Mouse (Mus musculus): ENCODE data around the gene Sf3a1. TPM values are rescaled to one million over a fixed set of nuclear protein-coding genes. Genes with fewer than 3 reads are reported as not detected.

The Sf3a1 gene
- polyA plus RNA-seq, 1 experiment from 2014 or later, result 101 TPM

GRCm38 (mm10) chr11:4216248-4217000 is 56.3 kb downstream of the Sf3a1 start:
- Histone ChIP-seq H3K9me3 (replicated peaks) (no peaks in the 10 kb centered on the region), H3K27me3 (ENCODE audit: low read depth, poor library complexity, severe bottlenecking) (peaks cover 36% of the 10 kb centered on the region), H3K36me3 (peaks cover 43% of the 10 kb centered on the region), H3K4me3 (no peak overlapping the region), H3K27ac (no peak overlapping the region), H3K4me1 (peaks cover 16% of the 10 kb centered on the region)
- no peak for DNase-seq (ENCODE audit: low spot score)
- WGBS, result 88% methylated on average over 9 of the region's 9 CpGs

GRCm38 (mm10) chr11:4217914-4218629 is 57.9 kb downstream of the Sf3a1 start, which contains the start of gene Castor1:
TSS of gene Castor1 (plus strand) at chr11:4218225.
- peaks cover 40% of the 10 kb centered on the region for H3K27me3 ChIP-seq (ENCODE audit: low read depth, poor library complexity, severe bottlenecking)

GRCm38 (mm10) chr11:4218637-4219036 is 58.5 kb downstream of the Sf3a1 start:
- H3K27ac ChIP-seq, result peak overlapping the region; percentile 72
- no peaks in the 10 kb centered on the region for H3K9me3 ChIP-seq (replicated peaks)
- H3K27me3 ChIP-seq (ENCODE audit: low read depth, poor library complexity, severe bottlenecking), result peaks cover 40% of the 10 kb centered on the region
- peak overlapping the region; percentile 63 for H3K4me3 ChIP-seq
- peaks cover 16% of the 10 kb centered on the region for H3K4me1 ChIP-seq
- DNase-seq (ENCODE audit: low spot score), result no peak
- WGBS, result 5% methylated on average over 6 of the region's 6 CpGs
- peaks cover 22% of the 10 kb centered on the region for H3K36me3 ChIP-seq

More at GRCm38 (mm10) chr11:4217914-4218629, 57.9 kb downstream of the Sf3a1 start, which contains the start of gene Castor1:
- H3K4me1 ChIP-seq, result peaks cover 16% of the 10 kb centered on the region
- DNase-seq (ENCODE audit: low spot score), result peak; percentile 84
- peak within 1 kb of the TSS; percentile 63 for H3K4me3 ChIP-seq
- no peaks in the 10 kb centered on the region for H3K9me3 ChIP-seq (replicated peaks)
- peaks cover 28% of the 10 kb centered on the region for H3K36me3 ChIP-seq
- 2% methylated on average over 56 of the region's 56 CpGs for WGBS
- H3K27ac ChIP-seq, result peak within 1 kb of the TSS; percentile 72

GRCm38 (mm10) chr11:4219317-4219751 is 59.2 kb downstream of the Sf3a1 start:
- H3K4me3 ChIP-seq, result no peak overlapping the region
- peaks cover 15% of the 10 kb centered on the region for H3K36me3 ChIP-seq
- H3K27ac ChIP-seq, result no peak overlapping the region
- WGBS, result 11% methylated on average over 2 of the region's 2 CpGs
- H3K4me1 ChIP-seq, result peaks cover 16% of the 10 kb centered on the region
- peak; percentile 47 for DNase-seq (ENCODE audit: low spot score)
- no peaks in the 10 kb centered on the region for H3K9me3 ChIP-seq (replicated peaks)
- peaks cover 40% of the 10 kb centered on the region for H3K27me3 ChIP-seq (ENCODE audit: low read depth, poor library complexity, severe bottlenecking)

- Histone ChIP-seq H3K36me3 (peaks cover 9% of the 10 kb centered on the region), H3K9me3 (replicated peaks) (no peaks in the 10 kb centered on the region), H3K4me1 (peaks cover 16% of the 10 kb centered on the region), H3K27me3 (ENCODE audit: low read depth, poor library complexity, severe bottlenecking) (peaks cover 40% of the 10 kb centered on the region), H3K27ac (no peak overlapping the region), H3K4me3 (no peak overlapping the region)
- WGBS, result 64% methylated on average over 9 of the region's 9 CpGs
- no peak for DNase-seq (ENCODE audit: low spot score)
Measured at GRCm38 (mm10) chr11:4219908-4220307, 59.8 kb downstream of the Sf3a1 start.

GRCm38 (mm10) chr11:4220443-4221400 is 60.6 kb downstream of the Sf3a1 start:
- DNase-seq (ENCODE audit: low spot score), result peak; percentile 84
- Histone ChIP-seq H3K36me3 (peaks cover 4% of the 10 kb centered on the region; the same call in 1 of the 2 replicates), H3K4me3 (no peak overlapping the region), H3K27ac (no peak overlapping the region), H3K27me3 (ENCODE audit: low read depth, poor library complexity, severe bottlenecking) (peaks cover 40% of the 10 kb centered on the region), H3K4me1 (peaks cover 16% of the 10 kb centered on the region), H3K9me3 (replicated peaks) (no peaks in the 10 kb centered on the region)
- 50% methylated on average over 28 of the region's 28 CpGs for WGBS

- H3K9me3 ChIP-seq (replicated peaks), result no peaks in the 10 kb centered on the region
- 87% methylated on average over 17 of the region's 17 CpGs for WGBS
- no peak overlapping the region for H3K27ac ChIP-seq
- H3K4me3 ChIP-seq, result no peak overlapping the region
- H3K27me3 ChIP-seq (ENCODE audit: low read depth, poor library complexity, severe bottlenecking), result peaks cover 40% of the 10 kb centered on the region
- no peaks in the 10 kb centered on the region for H3K36me3 ChIP-seq
- DNase-seq (ENCODE audit: low spot score), result no peak
- H3K4me1 ChIP-seq, result peaks cover 16% of the 10 kb centered on the region
Measured at GRCm38 (mm10) chr11:4222046-4222950, 62.1 kb downstream of the Sf3a1 start.

GRCm38 (mm10) chr11:4223393-4224188 is 63.4 kb downstream of the Sf3a1 start:
- 28% methylated on average over 7 of the region's 7 CpGs for WGBS
- no peaks in the 10 kb centered on the region for H3K36me3 ChIP-seq
- no peak overlapping the region for H3K27ac ChIP-seq
- H3K9me3 ChIP-seq (replicated peaks), result no peaks in the 10 kb centered on the region
- no peak for DNase-seq (ENCODE audit: low spot score)
- H3K4me3 ChIP-seq, result no peak overlapping the region
- peaks cover 28% of the 10 kb centered on the region for H3K27me3 ChIP-seq (ENCODE audit: low read depth, poor library complexity, severe bottlenecking)
- H3K4me1 ChIP-seq, result peaks cover 9% of the 10 kb centered on the region

- H3K27ac ChIP-seq, result no peak overlapping the region
- H3K36me3 ChIP-seq, result no peaks in the 10 kb centered on the region
- peaks cover 7% of the 10 kb centered on the region for H3K4me1 ChIP-seq
- H3K4me3 ChIP-seq, result no peak overlapping the region
- no peak for DNase-seq (ENCODE audit: low spot score)
- H3K9me3 ChIP-seq (replicated peaks), result no peaks in the 10 kb centered on the region
- WGBS, result 45% methylated on average over 2 of the region's 2 CpGs
- peaks cover 22% of the 10 kb centered on the region for H3K27me3 ChIP-seq (ENCODE audit: low read depth, poor library complexity, severe bottlenecking)
Measured at GRCm38 (mm10) chr11:4224223-4224622, 64.1 kb downstream of the Sf3a1 start.

GRCm38 (mm10) chr11:4226569-4227325 is 66.6 kb downstream of the Sf3a1 start:
- H3K4me3 ChIP-seq, result no peak overlapping the region
- H3K9me3 ChIP-seq (replicated peaks), result no peaks in the 10 kb centered on the region
- 0 out of 2 replicates have a peak, but pooled peaks cover 2% of the 10 kb centered on the region for H3K27me3 ChIP-seq (ENCODE audit: low read depth, poor library complexity, severe bottlenecking)
- no peak for DNase-seq (ENCODE audit: low spot score)
- H3K4me1 ChIP-seq, result peaks cover 11% of the 10 kb centered on the region
- 84% methylated on average over 5 of the region's 5 CpGs for WGBS
- H3K27ac ChIP-seq, result no peak overlapping the region
- H3K36me3 ChIP-seq, result no peaks in the 10 kb centered on the region

Data from limb, embryonic 10.5 days (tissue).